Mouse (Mus musculus): ENCODE measurements around the gene Snx12. TPM values are rescaled to one million over a fixed set of nuclear protein-coding genes. Genes with fewer than 3 reads are reported as not detected.
A peak's percentile ranks its signal among the peaks of the same experiment; 100 is the strongest.

The Snx12 gene
- 49.2 and 50.6 TPM in 2 replicates for polyA plus RNA-seq (2015; fragmentation: Nextera tagmentation; extraction: Ambion mirVana)

GRCm38 (mm10) chrX:101221834-101222795 is at the start of gene Snx12:
Snx12 (minus strand) TSS chrX:101222563.
- H3K9ac ChIP-seq, result peak within 1 kb of the TSS; percentile 58
- peak within 1 kb of the TSS; percentile 67 for H3K27ac ChIP-seq
- ATAC-seq (ENCODE audit: borderline replicate concordance, extremely low read depth, low FRiP score, low TSS enrichment), result peak; percentile 96
- H3K4me2 ChIP-seq, result peak within 1 kb of the TSS; percentile 57
- H3K27me3 ChIP-seq, result no peaks in the 10 kb centered on the region; the same call in 1 of the 2 replicates
- no peaks in the 10 kb centered on the region for H3K4me1 ChIP-seq
- peak within 1 kb of the TSS; percentile 59 for H3K4me3 ChIP-seq
- WGBS, result 17% methylated on average over 55 of the region's 55 CpGs
- H3K9me3 ChIP-seq, result no peaks in the 10 kb centered on the region
- H3K36me3 ChIP-seq, result no peaks in the 10 kb centered on the region

GRCm38 (mm10) chrX:101268755-101269124 is 46.4 kb upstream of the Snx12 start, which contains the start of gene Gm20489:
Gm20489 (minus strand) TSS chrX:101269023.
- Histone ChIP-seq H3K4me3 (no peak within 1 kb of the TSS), H3K4me2 (peak within 1 kb of the TSS; percentile 13; the same call in 1 of the 2 replicates)
- ATAC-seq (ENCODE audit: borderline replicate concordance, extremely low read depth, low FRiP score, low TSS enrichment), result no peak

GRCm38 (mm10) chrX:101268025-101268754 is 45.8 kb upstream of the Snx12 start, which contains the start of gene Il2rg:
Il2rg (minus strand) TSS chrX:101268255.
- peaks cover 5% of the 10 kb centered on the region; the same call in 1 of the 2 replicates for H3K27me3 ChIP-seq
- H3K9me3 ChIP-seq, result no peaks in the 10 kb centered on the region
- H3K27ac ChIP-seq, result no peak within 1 kb of the TSS
- no peak within 1 kb of the TSS for H3K9ac ChIP-seq
- peak within 1 kb of the TSS; percentile 13; the same call in 1 of the 2 replicates for H3K4me2 ChIP-seq
- no peak within 1 kb of the TSS for H3K4me3 ChIP-seq
- H3K36me3 ChIP-seq, result no peaks in the 10 kb centered on the region
- H3K4me1 ChIP-seq, result no peaks in the 10 kb centered on the region
- 51% methylated on average over 5 of the region's 5 CpGs for WGBS
- ATAC-seq (ENCODE audit: borderline replicate concordance, extremely low read depth, low FRiP score, low TSS enrichment), result no peak

More at GRCm38 (mm10) chrX:101268755-101269124, 46.4 kb upstream of the Snx12 start, which contains the start of gene Gm20489:
- no peak within 1 kb of the TSS for H3K9ac ChIP-seq
- H3K4me1 ChIP-seq, result no peaks in the 10 kb centered on the region
- WGBS, result 59% methylated on average over 3 of the region's 3 CpGs
- no peak within 1 kb of the TSS for H3K27ac ChIP-seq
- H3K9me3 ChIP-seq, result no peaks in the 10 kb centered on the region
- H3K36me3 ChIP-seq, result no peaks in the 10 kb centered on the region
- H3K27me3 ChIP-seq, result peaks cover 5% of the 10 kb centered on the region; the same call in 1 of the 2 replicates

- no peaks in the 10 kb centered on the region for H3K27me3 ChIP-seq
- no peak overlapping the region for H3K27ac ChIP-seq
- H3K9ac ChIP-seq, result no peak overlapping the region
- no peaks in the 10 kb centered on the region for H3K36me3 ChIP-seq
- no peak for ATAC-seq (ENCODE audit: borderline replicate concordance, extremely low read depth, low FRiP score, low TSS enrichment)
- H3K4me1 ChIP-seq, result no peaks in the 10 kb centered on the region
- H3K9me3 ChIP-seq, result no peaks in the 10 kb centered on the region
- no peak overlapping the region for H3K4me2 ChIP-seq
- no peak overlapping the region for H3K4me3 ChIP-seq
- 93% methylated on average over 6 of the region's 6 CpGs for WGBS
These were observed 44.3 kb upstream of the Snx12 start for GRCm38 (mm10) chrX:101266631-101267030.

- Histone ChIP-seq H3K4me2 (no peak within 1 kb of the TSS), H3K27me3 (no peaks in the 10 kb centered on the region), H3K4me1 (peaks cover 6% of the 10 kb centered on the region; the same call in 1 of the 2 replicates), H3K27ac (no peak within 1 kb of the TSS), H3K9ac (no peak within 1 kb of the TSS), H3K9me3 (no peaks in the 10 kb centered on the region), H3K4me3 (no peak within 1 kb of the TSS), H3K36me3 (no peaks in the 10 kb centered on the region)
- ATAC-seq (ENCODE audit: borderline replicate concordance, extremely low read depth, low FRiP score, low TSS enrichment), result no peak
- 88% methylated on average over 1 of the region's 1 CpGs for WGBS
These were observed 41.5 kb upstream of the Snx12 start, which contains the start of gene Gm614 for GRCm38 (mm10) chrX:101263892-101264291. Gm614 (minus strand) TSS chrX:101263992.

- Histone ChIP-seq H3K27ac (peak overlapping the region; percentile 76), H3K27me3 (no peaks in the 10 kb centered on the region), H3K36me3 (no peaks in the 10 kb centered on the region), H3K4me3 (no peak overlapping the region), H3K9me3 (no peaks in the 10 kb centered on the region), H3K4me2 (no peak overlapping the region), H3K9ac (no peak overlapping the region), H3K4me1 (peaks cover 6% of the 10 kb centered on the region; the same call in 1 of the 2 replicates)
- WGBS, result 22% methylated on average over 11 of the region's 13 CpGs
- peak; percentile 70; the same call in 1 of the 2 replicates for ATAC-seq (ENCODE audit: borderline replicate concordance, extremely low read depth, low FRiP score, low TSS enrichment)
These were observed 38.3 kb upstream of the Snx12 start for GRCm38 (mm10) chrX:101260441-101261325.

- WGBS, result 81% methylated on average over 13 of the region's 13 CpGs
- H3K27me3 ChIP-seq, result no peaks in the 10 kb centered on the region
- no peaks in the 10 kb centered on the region for H3K9me3 ChIP-seq
- H3K4me2 ChIP-seq, result no peak overlapping the region
- H3K4me1 ChIP-seq, result peaks cover 6% of the 10 kb centered on the region; the same call in 1 of the 2 replicates
- no peak overlapping the region for H3K27ac ChIP-seq
- ATAC-seq (ENCODE audit: borderline replicate concordance, extremely low read depth, low FRiP score, low TSS enrichment), result no peak
- H3K4me3 ChIP-seq, result no peak overlapping the region
- no peaks in the 10 kb centered on the region for H3K36me3 ChIP-seq
- H3K9ac ChIP-seq, result no peak overlapping the region
These were observed 34.2 kb upstream of the Snx12 start for GRCm38 (mm10) chrX:101256603-101257002.

- Histone ChIP-seq H3K4me1 (no peaks in the 10 kb centered on the region), H3K27me3 (no peaks in the 10 kb centered on the region), H3K36me3 (no peaks in the 10 kb centered on the region), H3K4me2 (peak overlapping the region; percentile 73), H3K9me3 (no peaks in the 10 kb centered on the region), H3K27ac (peak overlapping the region; percentile 57), H3K9ac (peak overlapping the region; percentile 51), H3K4me3 (peak overlapping the region; percentile 55)
- WGBS, result 19% methylated on average over 26 of the region's 26 CpGs
- ATAC-seq (ENCODE audit: borderline replicate concordance, extremely low read depth, low FRiP score, low TSS enrichment), result peak; percentile 17; the same call in 1 of the 2 replicates
These were observed 32.4 kb upstream of the Snx12 start for GRCm38 (mm10) chrX:101254740-101255139.

- peak within 1 kb of the TSS; percentile 57 for H3K27ac ChIP-seq
- 15% methylated on average over 43 of the region's 47 CpGs for WGBS
These were observed 31.8 kb upstream of the Snx12 start, which contains the start of gene Foxo4 for GRCm38 (mm10) chrX:101253952-101254729. Foxo4 (plus strand) TSS chrX:101254528.

GRCm38 (mm10) chrX:101245011-101245410 is 22.6 kb upstream of the Snx12 start:
- no peaks in the 10 kb centered on the region for H3K36me3 ChIP-seq
- no peaks in the 10 kb centered on the region for H3K9me3 ChIP-seq
- no peak for ATAC-seq (ENCODE audit: borderline replicate concordance, extremely low read depth, low FRiP score, low TSS enrichment)
- WGBS, result 26% methylated on average over 1 of the region's 1 CpGs
- H3K27me3 ChIP-seq, result peaks cover 4% of the 10 kb centered on the region; the same call in 1 of the 2 replicates
- H3K4me1 ChIP-seq, result no peaks in the 10 kb centered on the region
- H3K4me2 ChIP-seq, result no peak overlapping the region
- H3K9ac ChIP-seq, result no peak overlapping the region
- no peak overlapping the region for H3K27ac ChIP-seq
- H3K4me3 ChIP-seq, result no peak overlapping the region

More at GRCm38 (mm10) chrX:101253952-101254729, 31.8 kb upstream of the Snx12 start, which contains the start of gene Foxo4:
- no peaks in the 10 kb centered on the region for H3K4me1 ChIP-seq
- H3K27me3 ChIP-seq, result no peaks in the 10 kb centered on the region
- peak; percentile 92 for ATAC-seq (ENCODE audit: borderline replicate concordance, extremely low read depth, low FRiP score, low TSS enrichment)
- peak within 1 kb of the TSS; percentile 51 for H3K9ac ChIP-seq
- H3K4me2 ChIP-seq, result peak within 1 kb of the TSS; percentile 73
- H3K36me3 ChIP-seq, result no peaks in the 10 kb centered on the region
- H3K9me3 ChIP-seq, result no peaks in the 10 kb centered on the region
- peak within 1 kb of the TSS; percentile 55 for H3K4me3 ChIP-seq

Data from lung, embryonic 15.5 days (tissue).